Mouse (Mus musculus) lung, embryonic 14.5 days (tissue): ENCODE data around the gene Mrpl53. TPM values are rescaled to one million over a fixed set of nuclear protein-coding genes. Genes with fewer than 3 reads are reported as not detected.

ENCODE experiments used
- ATAC-seq: fragments of 200-750 bp; cut with Nextera tagmentation; 2 replicates; pipeline ENCODE4 v1.8.0; 2017; ENCODE audit warnings: mild to moderate bottlenecking, moderate TSS enrichment, moderate library complexity; ENCODE audit not compliant: insufficient read depth
- DNase-seq: peaks from one replicate; pipeline ENCODE4 v3.0.0-alpha.2; 2015
- H3K27ac ChIP-seq: fragments of 300-500 bp; sonication (generic); 2 replicates; pipeline ENCODE4 v1.5.1; 2014; ENCODE audit warnings: low read depth, mild to moderate bottlenecking, moderate library complexity
- H3K27me3 ChIP-seq: fragments of 300-500 bp; sonication (generic); 2 replicates; pipeline ENCODE4 v1.6.1; 2014; ENCODE audit warnings: low read length, control low read depth; ENCODE audit not compliant: insufficient read depth
- H3K36me3 ChIP-seq: fragments of 300-500 bp; sonication (generic); 2 replicates; pipeline ENCODE4 v1.6.1; 2014; ENCODE audit warnings: control low read depth; ENCODE audit not compliant: insufficient read depth
- H3K4me1 ChIP-seq: fragments of 300-500 bp; sonication (generic); 2 replicates; pipeline ENCODE4 v1.6.1; 2014; ENCODE audit warnings: antibody characterized with exemption, control low read depth; ENCODE audit not compliant: insufficient read depth
- H3K4me2 ChIP-seq: fragments of 300-500 bp; sonication (generic); 2 replicates; pipeline ENCODE4 v1.6.1; 2014; ENCODE audit warnings: mild to moderate bottlenecking
- H3K4me3 ChIP-seq: fragments of 300-500 bp; sonication (generic); 2 replicates; pipeline ENCODE4 v1.5.1; 2014; ENCODE audit warnings: low read depth, low read length
- H3K9ac ChIP-seq: fragments of 300-500 bp; sonication (generic); 2 replicates; pipeline ENCODE4 v1.6.1; 2014
- H3K9me3 ChIP-seq: fragments of 300-500 bp; sonication (generic); 2 replicates; pipeline ENCODE4 v1.6.1; 2016; ENCODE audit warnings: low read depth, low read length, control low read depth
- CTCF ChIP-seq: IDR thresholded peaks from 2 replicates; pipeline ENCODE4 v1.5.1; 2016; ENCODE audit warnings: antibody characterized with exemption, low read depth
- whole genome bisulfite sequencing: fragments of 180-500 bp; shearing (Covaris S2); extraction: QIAGEN DNeasy Blood & Tissue Kit; methylation state at CpG from one replicate; pipeline ENCODE4 v1.1.7; 2014; 5-methylcytosine and 5-hydroxymethylcytosine counted together
- polyA plus RNA-seq: library from polyadenylated mRNA; unstranded; fragments of >200 nt; fragmentation: Nextera tagmentation; extraction: Ambion mirVana; gene quantifications from 2 replicates; pipeline ENCODE4 v1.2.1, GENCODE M21; 2014

The Mrpl53 gene
- polyA plus RNA-seq, 1 experiment from 2014 or later, result 134 TPM

- H3K4me3 ChIP-seq, result no peak overlapping the region
- ATAC-seq (no peak), DNase-seq (no peak)
- H3K9me3 ChIP-seq, result no peaks in the 10 kb centered on the region
- H3K9ac ChIP-seq, result no peak overlapping the region
- no peaks in the 10 kb centered on the region for H3K4me1 ChIP-seq
- H3K4me2 ChIP-seq, result no peak overlapping the region
- TF ChIP-seq CTCF, result no peak
- H3K36me3 ChIP-seq, result no peaks in the 10 kb centered on the region
- H3K27ac ChIP-seq, result no peak overlapping the region
- 33% methylated on average over 6 of the region's 6 CpGs for WGBS
- H3K27me3 ChIP-seq, result no peaks in the 10 kb centered on the region
Observed at GRCm38 (mm10) chr6:83095968-83096367, 12.9 kb upstream of the Mrpl53 start.

- H3K4me2 ChIP-seq, result no peak overlapping the region
- no peak for TF ChIP-seq CTCF
- H3K4me3 ChIP-seq, result no peak overlapping the region
- 78% methylated on average over 2 of the region's 2 CpGs for WGBS
- no peak overlapping the region for H3K9ac ChIP-seq
- no peak overlapping the region for H3K27ac ChIP-seq
- ATAC-seq (no peak), DNase-seq (no peak)
- no peaks in the 10 kb centered on the region for H3K27me3 ChIP-seq
- H3K9me3 ChIP-seq, result no peaks in the 10 kb centered on the region
- H3K4me1 ChIP-seq, result peaks cover 7% of the 10 kb centered on the region; the same call in 1 of the 2 replicates
- no peaks in the 10 kb centered on the region for H3K36me3 ChIP-seq
Observed at GRCm38 (mm10) chr6:83098411-83098810, 10.4 kb upstream of the Mrpl53 start.

- 2% methylated on average over 25 of the region's 25 CpGs for WGBS
- Histone ChIP-seq H3K36me3 (0 out of 2 replicates have a peak, but pooled peaks cover 3% of the 10 kb centered on the region), H3K9me3 (no peaks in the 10 kb centered on the region), H3K4me2 (peak within 1 kb of the TSS; percentile 100), H3K4me1 (peaks cover 7% of the 10 kb centered on the region; the same call in 1 of the 2 replicates), H3K27me3 (no peaks in the 10 kb centered on the region), H3K4me3 (peak within 1 kb of the TSS; percentile 80), H3K9ac (peak within 1 kb of the TSS; percentile 76), H3K27ac (peak within 1 kb of the TSS; percentile 80)
- DNase-seq (peak; percentile 91), ATAC-seq (peak; percentile 88)
- peak; percentile 65 for TF ChIP-seq CTCF
Observed at GRCm38 (mm10) chr6:83101316-83101687, 7.5 kb upstream of the Mrpl53 start, which contains the start of the genes Ccdc142 and Gm42688. Ccdc142 (plus strand) TSS chr6:83101601. Gm42688 (plus strand) TSS chr6:83101617.

DNA sequence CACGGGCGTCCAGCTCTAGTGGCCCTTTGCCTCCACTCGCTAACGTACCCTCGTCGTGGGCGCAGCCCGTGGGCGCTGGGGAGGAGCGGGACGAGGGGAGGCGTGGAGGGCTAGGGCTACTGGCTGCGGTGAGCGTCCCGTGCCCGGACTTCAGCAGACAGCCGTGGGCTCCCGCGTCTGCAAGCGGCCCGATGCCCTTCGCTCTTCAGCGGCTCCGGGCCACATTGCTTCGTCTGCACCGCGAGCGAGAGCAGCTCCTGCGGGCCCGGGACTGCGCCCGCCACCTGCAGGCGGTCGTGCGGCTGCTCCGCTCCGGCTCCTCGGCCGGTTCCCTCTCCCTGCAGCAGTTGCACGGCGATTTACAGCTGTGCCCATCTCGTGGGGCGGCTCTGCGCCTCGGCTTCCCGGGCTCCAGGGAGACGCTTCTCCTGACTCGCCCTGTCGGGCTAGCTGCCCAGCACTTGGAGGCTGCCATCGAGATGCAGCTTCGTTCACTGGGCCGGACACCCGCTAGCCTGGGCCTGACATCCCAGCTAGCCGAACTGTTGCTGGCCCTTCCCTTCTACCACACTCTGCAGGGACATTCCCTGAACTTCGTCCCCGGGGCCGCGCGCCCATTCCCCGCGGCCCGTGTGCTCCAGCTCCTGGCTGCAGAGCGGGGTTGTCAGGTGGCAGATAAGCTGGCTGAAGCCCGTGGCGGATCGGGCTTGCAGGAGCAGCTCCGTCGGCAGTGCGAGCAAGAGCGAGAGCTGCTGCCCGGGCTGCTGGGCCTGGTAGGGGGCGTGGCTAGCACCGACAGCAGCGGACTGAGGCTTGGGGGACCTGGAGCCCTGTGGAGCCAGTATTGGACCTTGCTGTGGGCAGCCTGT, 6.9 kb upstream of the Mrpl53 start:
- H3K36me3 ChIP-seq, result peaks cover 7% of the 10 kb centered on the region; the same call in 1 of the 2 replicates
- H3K27me3 ChIP-seq, result no peaks in the 10 kb centered on the region
- H3K4me2 ChIP-seq, result peak overlapping the region; percentile 100
- WGBS, result under 1% methylated on average over 68 of the region's 74 CpGs
- DNase-seq (peak; percentile 80), ATAC-seq (peak; percentile 84)
- H3K27ac ChIP-seq, result peak overlapping the region; percentile 80
- no peaks in the 10 kb centered on the region for H3K9me3 ChIP-seq
- peaks cover 7% of the 10 kb centered on the region; the same call in 1 of the 2 replicates for H3K4me1 ChIP-seq
- TF ChIP-seq CTCF, result peak; percentile 45
- H3K9ac ChIP-seq, result peak overlapping the region; percentile 76
- peak overlapping the region; percentile 80 for H3K4me3 ChIP-seq

DNA sequence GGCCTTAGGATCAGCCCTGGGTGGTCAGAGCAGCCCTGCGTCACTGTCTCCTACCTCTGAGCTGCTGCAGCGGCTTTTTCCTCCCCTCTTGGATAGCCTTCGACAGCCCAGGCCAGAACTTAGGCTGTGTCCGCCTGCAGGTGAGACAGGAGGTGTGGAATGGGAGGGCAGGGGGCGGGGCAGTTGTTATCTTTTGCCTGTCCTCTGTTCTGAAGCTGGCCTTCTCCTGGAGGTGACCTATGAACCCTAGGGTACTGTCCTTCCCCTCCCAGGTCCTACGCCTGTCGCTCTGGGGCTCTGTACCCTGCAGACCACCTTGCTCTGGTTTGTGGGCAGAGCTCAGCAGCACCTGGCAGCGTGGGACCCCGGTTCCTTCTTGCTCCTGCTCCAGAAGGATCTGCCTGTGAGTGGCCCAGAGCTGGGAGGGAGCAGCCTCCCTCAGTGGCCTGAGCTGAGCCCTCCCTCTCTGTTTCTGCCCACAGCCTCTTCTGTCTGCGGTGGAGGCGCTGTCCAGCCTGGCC, 5.7 kb upstream of the Mrpl53 start:
- no peak overlapping the region for H3K4me3 ChIP-seq
- H3K36me3 ChIP-seq, result peaks cover 9% of the 10 kb centered on the region; the same call in 1 of the 2 replicates
- DNase-seq, result no peak
- H3K27me3 ChIP-seq, result no peaks in the 10 kb centered on the region
- H3K9ac ChIP-seq, result no peak overlapping the region
- no peak for TF ChIP-seq CTCF
- WGBS, result 43% methylated on average over 11 of the region's 11 CpGs
- peak overlapping the region; percentile 100 for H3K4me2 ChIP-seq
- H3K27ac ChIP-seq, result no peak overlapping the region
- H3K4me1 ChIP-seq, result peaks cover 7% of the 10 kb centered on the region; the same call in 1 of the 2 replicates
- no peak for ATAC-seq
- no peaks in the 10 kb centered on the region for H3K9me3 ChIP-seq

GRCm38 (mm10) chr6:83104158-83104557, 4.7 kb upstream of the Mrpl53 start:
- Histone ChIP-seq H3K27ac (no peak overlapping the region), H3K9ac (no peak overlapping the region), H3K9me3 (no peaks in the 10 kb centered on the region), H3K4me2 (no peak overlapping the region), H3K4me3 (no peak overlapping the region), H3K36me3 (peaks cover 9% of the 10 kb centered on the region; the same call in 1 of the 2 replicates), H3K27me3 (no peaks in the 10 kb centered on the region), H3K4me1 (peaks cover 9% of the 10 kb centered on the region; the same call in 1 of the 2 replicates)
- no peak for DNase-seq
- no peak for TF ChIP-seq CTCF
- 71% methylated on average over 4 of the region's 4 CpGs for WGBS
- no peak for ATAC-seq
